Mouse (Mus musculus) spleen, adult 2 months (tissue): ENCODE results near the gene 9330182O14Rik.

Experiments
- CTCF ChIP-seq: fragments of 200-500 bp; IDR thresholded peaks from 2 replicates; pipeline ENCODE4 v1.5.1; 2011; ENCODE audit warnings: mild to moderate bottlenecking, inconsistent platforms; ENCODE audit not compliant: insufficient read depth, insufficient read length, insufficient replicate concordance; ENCODE audit errors: extremely low read depth
- POLR2A ChIP-seq: fragments of 200-500 bp; IDR thresholded peaks from 2 replicates; pipeline ENCODE4 v1.6.1; 2011; ENCODE audit warnings: low read depth, low read length, inconsistent platforms

DNA sequence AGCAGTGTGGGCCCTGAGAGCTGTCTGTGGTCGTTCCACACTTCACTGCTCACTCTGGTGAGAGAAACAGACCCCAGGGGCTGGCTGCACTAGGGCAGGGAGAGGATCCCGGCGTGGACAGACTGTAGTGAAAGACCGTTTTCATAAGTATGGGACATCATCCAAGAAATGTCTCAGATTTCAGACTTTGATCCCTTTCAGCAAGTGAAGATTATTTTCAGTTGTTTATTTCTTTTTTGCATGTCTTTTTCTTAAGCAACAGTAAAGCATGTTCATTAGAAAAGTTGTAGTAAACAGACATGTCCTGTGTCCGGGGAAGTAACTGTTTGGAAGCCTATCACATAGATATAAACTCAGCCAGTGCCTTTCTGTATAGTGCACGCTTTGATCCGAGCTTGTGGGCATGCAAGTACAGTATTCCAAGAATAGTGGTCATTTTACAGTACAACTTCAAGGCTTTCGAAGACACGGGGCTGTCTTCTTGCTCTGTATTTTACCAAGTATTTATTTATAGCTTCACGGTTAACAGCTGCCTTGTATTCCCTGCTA is 34.0 kb downstream of the 9330182O14Rik start:
- no peak for TF ChIP-seq POLR2A
- TF ChIP-seq CTCF = no peak
